Mouse (Mus musculus): Measurements from ENCODE around the gene Bcl3.

DNA sequence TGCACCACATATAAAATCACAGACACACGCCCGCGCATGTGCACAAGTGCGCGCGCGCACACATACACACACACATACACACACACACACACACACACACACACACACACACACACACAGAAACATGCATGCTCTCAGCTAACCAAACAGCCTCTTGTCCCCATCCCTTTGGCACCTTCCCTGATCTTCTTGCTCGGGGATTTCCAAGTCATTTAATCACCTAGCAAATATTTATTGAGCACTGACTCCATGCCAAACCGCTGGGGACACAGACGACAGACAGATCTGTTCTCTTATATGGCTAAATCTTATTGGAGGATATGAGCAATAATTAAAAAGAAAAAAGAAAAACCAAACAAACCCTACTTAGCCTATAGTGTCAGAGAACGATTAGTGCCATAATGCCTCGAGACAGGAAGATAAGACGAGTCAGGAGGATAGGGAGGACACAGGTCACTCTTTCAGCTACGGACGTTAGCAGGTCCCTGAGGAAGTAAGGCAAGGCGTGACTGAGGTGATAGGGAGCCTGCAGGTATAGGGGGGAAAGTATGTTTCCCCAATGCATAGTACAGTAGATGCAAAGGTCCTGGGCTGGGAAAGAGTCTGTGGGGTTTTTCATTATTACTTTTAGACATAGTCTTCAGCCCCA lies 45.3 kb upstream of the Bcl3 start:
- TF ChIP-seq GATA1 (IDR thresholded peaks at IDR 0.05; ENCODE audit: borderline replicate concordance, low read length) (no peak), CTCF (IDR thresholded peaks at IDR 0.05; ENCODE audit: low read depth, low read length) (no peak), POLR2AphosphoS5 (IDR thresholded peaks at IDR 0.05; ENCODE audit: insufficient replicate concordance, low read depth, low read length) (no peak), TAL1 (conservative IDR thresholded peaks at IDR 0.05; ENCODE audit: low read depth, low read length) (no peak), GATA2 (IDR thresholded peaks at IDR 0.05; ENCODE audit: borderline replicate concordance, low read depth, low read length) (no peak)
